Mouse (Mus musculus) embryonic facial prominence, embryonic 15.5 days (tissue): ENCODE data around the gene Sdk1. TPM values are rescaled to one million over a fixed set of nuclear protein-coding genes. Genes with fewer than 3 reads are reported as not detected.
A peak's percentile ranks its signal among the peaks of the same experiment; 100 is the strongest.

ENCODE experiments used
- ATAC-seq: fragments of 200-750 bp; cut with Nextera tagmentation; 2 replicates; pipeline ENCODE4 v1.8.0; 2017; ENCODE audit warnings: low read depth, moderate TSS enrichment; ENCODE audit not compliant: insufficient number of reproducible peaks, low FRiP score, low TSS enrichment
- H3K27ac ChIP-seq: fragments of 300-500 bp; sonication (generic); replicated peaks from 2 replicates; pipeline ENCODE4 v1.5.1; 2015; ENCODE audit warnings: mild to moderate bottlenecking, inconsistent platforms
- H3K27me3 ChIP-seq: fragments of 300-500 bp; sonication (generic); 2 replicates; pipeline ENCODE4 v1.6.1; 2015; ENCODE audit warnings: inconsistent platforms
- H3K36me3 ChIP-seq: fragments of 300-500 bp; sonication (generic); 2 replicates; pipeline ENCODE4 v1.6.1; 2015; ENCODE audit warnings: mild to moderate bottlenecking, inconsistent platforms
- H3K4me1 ChIP-seq: fragments of 300-500 bp; sonication (generic); 2 replicates; pipeline ENCODE4 v1.6.1; 2015; ENCODE audit warnings: inconsistent platforms
- H3K4me2 ChIP-seq: fragments of 300-500 bp; sonication (generic); replicated peaks from 2 replicates; pipeline ENCODE4 v1.6.1; 2015; ENCODE audit warnings: mild to moderate bottlenecking, inconsistent platforms
- H3K4me3 ChIP-seq: fragments of 300-500 bp; sonication (generic); replicated peaks from 2 replicates; pipeline ENCODE4 v1.5.1; 2015; ENCODE audit warnings: mild to moderate bottlenecking, inconsistent platforms
- H3K9ac ChIP-seq: fragments of 300-500 bp; sonication (generic); 2 replicates; pipeline ENCODE4 v1.6.1; 2015; ENCODE audit warnings: inconsistent platforms
- H3K9me3 ChIP-seq: fragments of 300-500 bp; sonication (generic); replicated peaks from 2 replicates; pipeline ENCODE4 v1.6.1; 2016; ENCODE audit warnings: inconsistent platforms
- WGBS: fragments of 180-500 bp; shearing (Covaris S2); methylation state at CpG from one replicate; pipeline ENCODE4 v1.1.7; 2015; 5-methylcytosine and 5-hydroxymethylcytosine counted together
- polyA plus RNA-seq: library from polyadenylated mRNA; unstranded; fragments of >200 nt; fragmentation: Nextera tagmentation; extraction: Ambion mirVana; gene quantifications from 2 replicates; pipeline ENCODE4 v1.2.1, GENCODE M21; 2015

The Sdk1 gene
- polyA plus RNA-seq, result 2.6 TPM in 2 replicates

DNA sequence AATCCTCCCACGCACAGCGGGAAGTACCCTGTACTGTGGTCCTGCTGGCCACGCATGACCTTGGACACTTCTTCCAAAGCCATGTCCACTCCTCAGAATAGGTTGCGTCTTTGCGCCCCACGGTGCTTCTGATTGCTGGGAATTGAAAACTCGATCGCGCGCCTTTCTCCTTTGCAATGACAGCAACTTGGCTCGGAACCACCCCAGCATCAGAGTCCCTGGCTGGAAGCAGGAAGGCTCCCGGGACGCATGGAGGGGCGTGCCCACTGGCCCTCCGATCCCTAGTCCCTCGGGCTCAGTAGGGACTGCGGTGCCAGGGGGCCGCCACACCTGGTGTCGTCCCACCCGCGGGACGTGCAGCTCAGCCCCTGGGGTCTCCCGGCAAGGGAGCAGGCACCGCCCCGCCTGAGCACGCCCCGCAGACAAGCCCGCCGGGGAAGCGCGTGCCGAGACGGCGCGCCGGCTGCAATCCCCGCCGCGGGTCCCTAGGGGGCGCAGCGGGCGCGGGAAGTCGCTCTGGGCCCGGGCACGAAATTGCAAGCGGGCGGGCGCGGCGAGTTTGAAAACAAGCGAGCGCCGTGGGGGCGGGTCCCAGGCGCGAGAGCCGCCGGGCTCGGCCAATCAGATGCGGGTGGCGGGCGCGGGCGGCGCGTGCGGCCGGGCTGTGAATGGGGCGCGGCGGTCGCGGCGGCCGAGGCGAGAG lies at the start of gene Sdk1:
Gene Sdk1 (plus strand): TSS at position 650 of the 703 bp plus-strand sequence.
- peak; percentile 96 for ATAC-seq
- Histone ChIP-seq H3K9ac (peak within 1 kb of the TSS; percentile 68), H3K4me3 (peak within 1 kb of the TSS; percentile 66), H3K27ac (0 out of 2 replicates have a peak within 1 kb of the TSS, but pooled peaks have one; percentile 19), H3K9me3 (no peaks in the 10 kb centered on the region), H3K36me3 (no peaks in the 10 kb centered on the region), H3K4me1 (peaks cover 32% of the 10 kb centered on the region), H3K4me2 (peak within 1 kb of the TSS; percentile 97), H3K27me3 (peaks cover 30% of the 10 kb centered on the region)
- under 1% methylated on average over 54 of the region's 77 CpGs for WGBS

DNA sequence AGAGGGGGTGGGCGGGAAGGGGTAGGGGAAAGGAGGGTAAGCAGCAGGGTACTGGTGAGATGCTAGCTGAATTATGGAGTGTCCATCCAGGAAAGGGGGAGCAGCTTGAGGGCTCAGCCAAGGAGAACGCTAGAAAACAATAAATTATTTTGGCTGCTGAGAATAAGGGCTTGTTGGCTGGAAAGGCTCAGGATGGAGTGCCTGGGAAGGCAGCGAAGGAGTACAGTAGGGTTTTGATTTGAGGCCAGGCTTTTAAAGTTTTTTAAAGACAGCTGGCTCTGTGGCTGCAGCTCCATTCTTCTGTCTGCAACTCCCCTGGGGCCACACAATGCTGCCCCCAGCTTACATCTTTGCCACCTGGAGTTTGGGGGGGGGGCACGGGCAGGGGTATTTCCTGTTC lies 44.0 kb upstream of the Sdk1 start:
- ATAC-seq, result no peak
- H3K4me3 ChIP-seq, result no peak overlapping the region
- H3K27ac ChIP-seq, result no peak overlapping the region; the same call in 1 of the 2 replicates
- peaks cover 15% of the 10 kb centered on the region; the same call in 1 of the 2 replicates for H3K4me1 ChIP-seq
- peak overlapping the region; percentile 15; the same call in 1 of the 2 replicates for H3K4me2 ChIP-seq
- no peaks in the 10 kb centered on the region for H3K9me3 ChIP-seq
- no peak overlapping the region for H3K9ac ChIP-seq
- H3K36me3 ChIP-seq, result no peaks in the 10 kb centered on the region
- 24% methylated on average over 4 of the region's 4 CpGs for WGBS
- no peaks in the 10 kb centered on the region for H3K27me3 ChIP-seq

DNA sequence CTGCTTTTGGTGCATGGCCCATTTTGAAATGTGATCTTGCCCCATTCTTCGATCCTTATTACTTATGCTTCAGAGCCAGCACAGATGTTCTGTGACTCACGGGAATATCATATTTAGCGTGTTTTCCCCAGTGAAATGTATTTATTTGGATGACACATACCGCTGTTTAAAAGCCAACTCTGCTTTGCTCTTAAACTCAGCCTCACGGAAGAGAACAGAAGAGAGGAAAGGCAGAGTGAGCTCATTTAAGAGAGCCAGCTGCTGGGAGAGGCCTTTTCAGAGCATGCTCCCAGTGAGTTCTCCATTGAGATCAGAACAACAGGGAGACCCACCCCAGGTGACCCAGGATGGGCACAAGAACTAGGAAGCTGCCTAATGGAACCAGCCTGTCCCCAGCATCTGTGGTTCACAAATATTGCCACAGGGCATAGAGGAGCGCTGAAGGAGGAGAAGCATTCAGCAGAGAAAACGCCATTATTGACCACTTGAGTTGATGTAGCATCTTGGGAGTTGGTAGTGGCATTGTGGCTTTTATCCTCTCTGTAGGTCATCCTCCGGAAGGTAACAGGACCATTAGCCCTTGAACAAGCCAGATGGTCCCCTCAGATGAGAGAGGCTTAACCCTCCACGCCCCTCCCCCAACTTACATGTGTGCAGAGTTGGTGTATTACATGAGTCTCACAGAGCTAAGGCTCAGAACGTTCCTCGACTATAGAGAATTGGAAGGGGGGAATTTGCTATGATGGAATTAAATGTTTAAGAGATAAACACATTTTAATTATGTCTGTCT lies 38.8 kb upstream of the Sdk1 start:
- peak; percentile 61 for ATAC-seq
- peak overlapping the region; percentile 69 for H3K27ac ChIP-seq
- peaks cover 8% of the 10 kb centered on the region; the same call in 1 of the 2 replicates for H3K4me1 ChIP-seq
- no peaks in the 10 kb centered on the region for H3K36me3 ChIP-seq
- H3K9ac ChIP-seq, result no peak overlapping the region
- H3K4me2 ChIP-seq, result no peak overlapping the region
- WGBS, result 58% methylated on average over 11 of the region's 11 CpGs
- H3K9me3 ChIP-seq, result no peaks in the 10 kb centered on the region
- no peaks in the 10 kb centered on the region for H3K27me3 ChIP-seq
- H3K4me3 ChIP-seq, result no peak overlapping the region

DNA sequence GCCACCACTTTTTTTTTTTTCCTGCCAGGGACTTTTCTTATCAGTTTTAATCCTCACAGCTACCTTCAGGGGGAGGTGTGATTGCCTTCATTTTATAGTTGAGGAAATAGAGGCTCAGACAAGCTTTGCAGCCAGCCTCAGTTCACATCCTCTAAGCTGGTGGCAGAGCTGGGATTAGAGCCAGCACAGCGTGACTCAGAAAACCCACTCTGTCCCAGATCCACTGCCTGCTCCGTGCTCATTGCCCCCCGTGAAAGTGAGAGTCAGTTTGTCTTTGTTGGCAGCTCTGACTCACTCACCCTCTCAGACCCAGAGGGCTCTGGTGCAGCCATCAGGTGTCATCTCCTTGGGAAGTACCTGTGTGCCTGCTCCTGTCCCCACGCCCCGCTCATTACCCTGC lies 34.2 kb upstream of the Sdk1 start:
- Histone ChIP-seq H3K27me3 (no peaks in the 10 kb centered on the region), H3K27ac (no peak overlapping the region), H3K9me3 (no peaks in the 10 kb centered on the region), H3K4me3 (no peak overlapping the region), H3K36me3 (no peaks in the 10 kb centered on the region), H3K4me1 (peaks cover 5% of the 10 kb centered on the region; the same call in 1 of the 2 replicates), H3K9ac (no peak overlapping the region), H3K4me2 (no peak overlapping the region)
- WGBS, result 38% methylated on average over 5 of the region's 5 CpGs
- no peak for ATAC-seq

DNA sequence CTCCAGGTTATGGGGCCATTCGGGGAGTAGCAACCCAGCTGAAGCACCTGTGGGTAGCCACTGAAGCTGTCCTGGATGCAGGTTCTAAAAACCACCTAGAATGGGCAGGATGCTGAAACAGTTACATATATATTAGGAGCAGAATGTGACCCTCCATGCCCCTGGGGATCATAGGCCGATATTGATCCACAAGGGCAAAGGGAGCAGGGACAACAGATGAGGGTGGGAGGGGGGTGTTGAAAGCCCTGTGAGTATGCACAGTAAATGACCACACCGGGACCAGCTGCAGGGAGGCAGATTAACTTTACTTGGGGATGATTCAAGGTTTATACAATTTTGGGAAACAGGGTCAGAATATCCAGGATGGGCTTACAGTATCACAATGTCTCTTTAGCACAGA lies 16.0 kb upstream of the Sdk1 start:
- Histone ChIP-seq H3K9ac (no peak overlapping the region), H3K4me2 (no peak overlapping the region), H3K27ac (no peak overlapping the region), H3K9me3 (no peaks in the 10 kb centered on the region), H3K27me3 (no peaks in the 10 kb centered on the region), H3K36me3 (no peaks in the 10 kb centered on the region), H3K4me3 (no peak overlapping the region), H3K4me1 (no peaks in the 10 kb centered on the region)
- 69% methylated on average over 3 of the region's 3 CpGs for WGBS
- ATAC-seq, result no peak

DNA sequence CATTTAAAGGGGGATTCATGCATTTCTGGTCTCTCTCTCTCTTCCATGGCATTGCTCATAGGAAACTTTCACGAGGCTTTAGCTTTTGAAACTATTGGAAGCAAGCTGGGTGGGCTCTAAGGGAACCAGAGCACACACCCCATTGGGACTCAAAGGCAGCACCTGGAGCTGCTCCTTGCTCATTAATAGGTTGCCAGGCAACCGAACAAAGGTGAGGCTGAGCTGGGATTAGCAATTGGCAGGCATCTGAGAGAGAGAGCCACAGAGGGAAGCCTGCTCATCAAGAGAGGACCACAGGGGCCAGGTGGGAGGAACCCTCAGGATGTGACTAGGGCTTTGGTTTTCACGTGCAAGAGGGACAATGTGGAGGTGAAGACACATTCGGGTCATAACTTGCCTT lies 7.0 kb upstream of the Sdk1 start:
- H3K9me3 ChIP-seq, result no peaks in the 10 kb centered on the region
- WGBS, result 17% methylated on average over 4 of the region's 4 CpGs

DNA sequence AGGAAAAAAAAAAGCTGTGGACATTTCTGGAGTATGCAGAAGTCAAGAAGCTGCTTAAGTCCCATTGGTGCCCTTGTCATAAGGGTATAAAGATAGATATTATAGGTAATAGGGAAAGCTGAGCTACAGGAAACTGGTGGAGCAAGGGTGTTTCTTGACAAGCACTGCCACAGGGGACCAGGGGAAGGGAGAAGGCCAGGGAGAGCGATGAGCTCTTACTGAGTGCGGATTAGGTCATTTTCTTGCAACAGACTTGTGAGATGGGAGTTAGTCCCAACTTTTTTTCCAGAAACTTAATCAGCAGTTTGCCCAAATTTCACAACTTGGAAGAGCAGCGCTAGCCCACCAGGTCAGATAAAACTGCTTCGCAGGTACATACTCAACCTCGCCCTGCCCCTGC lies 1.9 kb upstream of the Sdk1 start:
- no peak overlapping the region for H3K4me3 ChIP-seq
- no peak for ATAC-seq
- peaks cover 32% of the 10 kb centered on the region for H3K4me1 ChIP-seq
- 28% methylated on average over 5 of the region's 5 CpGs for WGBS
- no peak overlapping the region for H3K9ac ChIP-seq
- no peaks in the 10 kb centered on the region for H3K9me3 ChIP-seq
- no peak overlapping the region for H3K27ac ChIP-seq
- H3K4me2 ChIP-seq, result no peak overlapping the region
- H3K27me3 ChIP-seq, result peaks cover 30% of the 10 kb centered on the region
- H3K36me3 ChIP-seq, result no peaks in the 10 kb centered on the region

More for the DNA sequence above, 7.0 kb upstream of the Sdk1 start:
- no peak overlapping the region for H3K4me3 ChIP-seq
- H3K4me2 ChIP-seq, result no peak overlapping the region
- no peaks in the 10 kb centered on the region for H3K36me3 ChIP-seq
- 0 out of 2 replicates have a peak, but pooled peaks cover 5% of the 10 kb centered on the region for H3K27me3 ChIP-seq
- ATAC-seq, result peak; percentile 54
- no peak overlapping the region for H3K27ac ChIP-seq
- no peaks in the 10 kb centered on the region for H3K4me1 ChIP-seq
- H3K9ac ChIP-seq, result no peak overlapping the region

DNA sequence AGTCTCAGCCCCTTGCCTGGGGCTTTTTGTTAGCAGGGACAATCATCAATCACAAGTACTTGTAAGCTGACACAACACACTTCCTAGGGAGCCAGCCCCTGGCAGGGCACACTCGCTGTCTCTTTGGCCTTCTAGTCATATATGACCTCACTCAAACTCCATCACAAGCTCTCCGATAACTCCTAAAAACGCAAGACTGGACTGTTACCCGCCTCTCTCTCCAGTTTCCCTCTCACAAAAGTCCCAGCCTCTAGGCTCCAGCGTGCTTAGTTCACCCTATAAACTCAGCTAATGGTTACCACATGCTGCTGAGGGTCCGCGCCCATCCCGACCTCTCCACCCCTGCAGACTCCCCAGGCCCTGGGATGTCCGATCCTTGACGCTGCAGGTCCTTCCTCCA lies 849 bp upstream of the Sdk1 start:
- Histone ChIP-seq H3K4me3 (peak overlapping the region; percentile 66), H3K9ac (no peak overlapping the region), H3K27ac (no peak overlapping the region), H3K4me1 (peaks cover 32% of the 10 kb centered on the region), H3K36me3 (no peaks in the 10 kb centered on the region), H3K4me2 (peak overlapping the region; percentile 97), H3K9me3 (no peaks in the 10 kb centered on the region), H3K27me3 (peaks cover 30% of the 10 kb centered on the region)
- WGBS, result under 1% methylated on average over 10 of the region's 10 CpGs
- no peak for ATAC-seq

DNA sequence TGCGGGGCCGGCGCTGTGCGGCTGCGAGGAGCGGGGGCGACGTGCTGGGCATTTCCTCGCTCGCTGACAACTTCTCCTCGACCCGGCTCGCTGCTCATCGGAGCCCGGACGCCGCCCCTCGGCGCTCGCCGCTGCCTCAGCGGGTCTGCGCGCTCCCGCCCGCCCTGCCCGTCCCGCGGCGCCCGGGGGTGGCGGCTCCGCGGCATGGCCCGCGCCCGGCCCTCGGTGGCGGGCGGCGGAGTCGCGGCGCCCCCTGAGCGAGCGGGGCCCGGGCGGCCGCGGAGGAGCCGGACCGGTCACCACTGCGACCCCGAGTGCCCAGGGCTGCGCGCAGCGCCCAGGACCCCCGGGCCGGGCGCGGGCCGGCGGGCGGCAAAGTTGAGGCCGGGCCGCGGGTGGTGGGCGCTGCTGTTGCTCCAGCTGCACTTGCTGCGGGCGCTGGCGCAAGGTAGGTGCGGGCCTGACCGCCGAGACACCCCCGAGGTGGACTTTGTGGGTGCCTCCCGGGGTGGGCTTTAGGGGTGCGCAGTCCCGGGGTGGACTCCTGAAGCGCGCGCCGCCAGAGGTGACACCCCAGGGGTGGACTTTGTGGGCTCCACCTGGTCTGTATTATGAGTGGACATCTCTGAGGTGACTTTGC lies 475 bp downstream of the Sdk1 start:
- Histone ChIP-seq H3K36me3 (no peaks in the 10 kb centered on the region), H3K4me3 (peak overlapping the region; percentile 66), H3K4me1 (peaks cover 32% of the 10 kb centered on the region), H3K9me3 (no peaks in the 10 kb centered on the region), H3K27me3 (peaks cover 30% of the 10 kb centered on the region), H3K27ac (0 out of 2 replicates have a peak overlapping the region, but pooled peaks have one; percentile 19), H3K4me2 (peak overlapping the region; percentile 97), H3K9ac (peak overlapping the region; percentile 68)
- peak; percentile 58 for ATAC-seq
- under 1% methylated on average over 66 of the region's 82 CpGs for WGBS

DNA sequence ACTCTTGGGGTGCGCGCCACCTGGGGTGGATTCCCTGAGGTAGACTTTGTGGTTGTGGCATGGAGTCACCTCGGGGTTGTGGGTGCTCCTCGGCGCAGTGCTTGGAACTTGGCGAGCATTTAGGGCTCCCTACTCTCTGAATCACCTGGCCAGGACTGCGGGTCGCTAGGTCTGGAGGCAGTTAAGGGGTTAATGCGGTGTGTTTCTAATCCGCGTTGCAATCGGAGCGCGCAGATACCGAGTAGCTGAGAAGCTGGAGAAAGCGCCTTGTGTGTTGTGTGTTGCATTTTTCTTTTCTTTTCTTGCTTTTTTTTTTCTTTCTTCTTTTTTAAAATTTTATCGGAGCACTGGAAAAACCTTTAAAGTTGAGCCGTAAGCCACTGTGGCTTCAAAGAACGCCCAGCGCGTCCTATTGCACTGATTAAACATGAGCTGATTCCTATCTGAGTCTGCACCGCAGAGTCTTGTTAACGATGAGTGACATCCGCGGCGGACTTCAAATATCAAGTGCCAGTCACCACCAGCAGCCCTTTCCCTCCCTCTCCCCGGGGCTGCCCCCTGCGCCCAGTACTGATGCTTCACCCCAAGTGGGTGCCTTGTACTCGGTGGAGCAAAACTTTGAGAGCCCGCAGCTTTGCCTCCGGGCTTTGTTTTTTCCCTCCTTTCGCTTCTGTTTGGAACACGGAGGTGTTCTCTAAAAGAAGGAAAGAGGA lies 2.1 kb downstream of the Sdk1 start:
- 3% methylated on average over 33 of the region's 33 CpGs for WGBS

More for the DNA sequence above, 2.1 kb downstream of the Sdk1 start:
- Histone ChIP-seq H3K4me1 (peaks cover 32% of the 10 kb centered on the region), H3K9ac (0 out of 2 replicates have a peak overlapping the region, but pooled peaks have one; percentile 23), H3K27me3 (peaks cover 30% of the 10 kb centered on the region), H3K36me3 (no peaks in the 10 kb centered on the region), H3K4me3 (peak overlapping the region; percentile 66), H3K4me2 (peak overlapping the region; percentile 97), H3K9me3 (no peaks in the 10 kb centered on the region), H3K27ac (no peak overlapping the region)
- ATAC-seq, result no peak
